Mouse (Mus musculus) retina, postnatal 1 day (tissue): ENCODE data around the gene Cnn1.
A peak's percentile ranks its signal among the peaks of the same experiment; 100 is the strongest.
"Not testable (repeated sequence)": the region's sequence is repeated elsewhere in the genome, so short reads cannot be mapped to it uniquely, and the experiment has no call there.

Experiments used
- DNase-seq: peaks from one replicate; pipeline ENCODE4 v3.0.0-alpha.2; 2012

The Cnn1 gene

DNA sequence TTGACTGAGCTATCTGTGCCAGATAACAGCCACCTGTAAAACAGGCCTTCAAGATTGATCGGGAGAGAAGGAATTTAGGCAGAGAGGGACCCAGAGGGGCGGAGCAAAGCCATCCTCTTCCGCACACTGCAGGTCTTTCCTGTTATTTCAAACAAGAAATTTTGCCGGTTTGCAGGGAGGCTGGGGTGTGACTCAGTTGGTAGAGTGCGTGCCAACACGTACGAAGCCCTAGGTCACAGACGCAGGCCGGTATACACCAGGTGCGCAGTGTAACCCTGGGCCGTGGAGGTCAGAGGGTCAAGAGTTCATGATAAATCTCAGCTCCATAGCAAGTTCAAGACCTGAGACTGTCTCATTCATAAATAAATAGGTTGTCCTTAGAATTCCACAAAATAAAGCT, 33.2 kb downstream of the Cnn1 start:
- DNase-seq, result no peak

DNA sequence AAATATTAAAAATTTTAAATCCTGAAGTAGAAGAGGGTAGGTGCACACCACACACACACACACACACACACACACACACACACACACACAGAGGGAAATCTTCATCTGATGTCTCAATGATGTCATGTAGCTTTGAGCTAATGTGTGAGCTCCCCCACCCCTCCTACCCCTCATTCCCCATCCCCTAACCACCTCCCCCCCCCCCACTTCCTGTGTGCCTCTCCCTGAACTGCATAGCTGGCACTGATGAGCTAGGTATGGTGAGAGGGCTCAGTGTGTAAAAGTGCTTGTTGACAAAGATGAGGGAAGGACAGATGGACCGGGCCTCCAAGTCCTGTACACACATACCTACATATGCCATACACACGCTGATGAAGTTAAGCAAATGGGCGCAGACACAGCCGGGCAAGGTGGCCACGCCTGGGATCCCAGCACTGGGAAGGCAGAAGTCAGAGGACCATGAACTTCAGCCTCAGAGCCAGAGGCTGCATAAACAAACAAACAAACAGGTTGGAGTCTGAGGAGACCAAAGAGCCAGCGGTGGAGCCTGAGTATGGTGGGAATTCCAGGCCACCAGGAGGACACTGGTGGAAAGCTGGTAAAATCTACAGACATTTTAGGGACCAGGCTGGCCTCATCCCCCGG, 35.4 kb downstream of the Cnn1 start:
- DNase-seq, result no peak

- no peak for DNase-seq
Measured at GRCm38 (mm10) chr9:22134988-22135643, 36.1 kb downstream of the Cnn1 start.

DNA sequence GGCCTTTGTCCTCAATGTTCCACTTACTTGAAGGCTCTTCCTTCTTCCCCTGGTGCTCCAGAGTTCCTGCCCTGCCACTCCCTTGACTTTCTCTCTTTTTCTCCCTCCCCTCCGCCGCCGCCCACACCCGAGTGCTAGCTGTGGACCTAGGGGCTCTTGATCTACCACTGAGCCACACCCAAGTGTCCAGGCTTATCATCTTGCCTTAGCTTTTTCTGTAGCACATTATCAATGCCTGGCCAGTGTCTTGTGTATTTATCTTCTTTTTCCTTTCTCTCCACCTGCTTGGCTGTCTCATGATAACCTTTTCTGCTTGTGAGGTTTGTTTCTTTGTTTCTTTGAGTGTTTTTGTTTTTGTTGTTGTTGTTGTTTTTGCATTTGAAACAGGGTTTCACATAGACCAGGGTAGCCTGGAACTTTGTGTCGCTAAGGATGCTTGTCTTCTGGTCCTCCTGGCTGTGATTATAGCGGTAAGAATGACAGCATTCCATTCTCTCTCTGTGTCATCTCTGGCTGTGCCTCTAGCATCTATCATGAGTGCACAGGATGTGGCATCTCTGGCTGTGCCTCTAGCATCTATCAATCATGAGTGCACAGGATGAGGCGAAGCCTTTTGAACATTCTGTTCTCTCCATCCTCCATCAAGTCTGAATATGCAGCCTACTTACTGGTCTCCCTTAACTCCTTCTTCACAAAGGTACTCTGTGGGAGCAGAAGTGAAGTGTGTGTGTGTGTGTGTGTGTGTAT, 36.8 kb downstream of the Cnn1 start, which contains the start of gene Acp5:
Acp5 (minus strand) TSS at position 68 of the 747 bp plus-strand sequence.
- DNase-seq, result no peak

GRCm38 (mm10) chr9:22136765-22137547, 37.9 kb downstream of the Cnn1 start:
- DNase-seq, result peak; percentile 40

- peak; percentile 71 for DNase-seq
Measured at GRCm38 (mm10) chr9:22138480-22138879, 39.5 kb downstream of the Cnn1 start.

DNA sequence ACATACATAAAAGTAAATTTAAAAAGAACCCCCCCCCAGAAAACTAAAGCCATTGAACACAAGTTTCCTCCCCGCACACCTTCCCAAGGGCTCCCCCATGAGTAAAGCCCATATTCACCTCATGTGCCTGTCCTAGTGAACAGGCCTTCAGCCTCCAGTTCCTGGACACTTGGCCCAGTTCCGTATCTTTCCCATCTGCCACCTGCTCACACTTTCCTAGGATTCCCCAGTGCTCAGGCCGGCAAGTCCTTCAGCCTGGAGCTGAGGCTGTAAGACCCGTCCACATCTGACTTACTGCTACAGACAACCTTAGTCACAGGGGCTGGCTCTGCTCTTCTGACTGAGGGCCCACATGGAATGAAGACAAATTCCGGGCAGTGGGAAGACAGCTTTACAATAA, 40.7 kb downstream of the Cnn1 start:
- no peak for DNase-seq

DNA sequence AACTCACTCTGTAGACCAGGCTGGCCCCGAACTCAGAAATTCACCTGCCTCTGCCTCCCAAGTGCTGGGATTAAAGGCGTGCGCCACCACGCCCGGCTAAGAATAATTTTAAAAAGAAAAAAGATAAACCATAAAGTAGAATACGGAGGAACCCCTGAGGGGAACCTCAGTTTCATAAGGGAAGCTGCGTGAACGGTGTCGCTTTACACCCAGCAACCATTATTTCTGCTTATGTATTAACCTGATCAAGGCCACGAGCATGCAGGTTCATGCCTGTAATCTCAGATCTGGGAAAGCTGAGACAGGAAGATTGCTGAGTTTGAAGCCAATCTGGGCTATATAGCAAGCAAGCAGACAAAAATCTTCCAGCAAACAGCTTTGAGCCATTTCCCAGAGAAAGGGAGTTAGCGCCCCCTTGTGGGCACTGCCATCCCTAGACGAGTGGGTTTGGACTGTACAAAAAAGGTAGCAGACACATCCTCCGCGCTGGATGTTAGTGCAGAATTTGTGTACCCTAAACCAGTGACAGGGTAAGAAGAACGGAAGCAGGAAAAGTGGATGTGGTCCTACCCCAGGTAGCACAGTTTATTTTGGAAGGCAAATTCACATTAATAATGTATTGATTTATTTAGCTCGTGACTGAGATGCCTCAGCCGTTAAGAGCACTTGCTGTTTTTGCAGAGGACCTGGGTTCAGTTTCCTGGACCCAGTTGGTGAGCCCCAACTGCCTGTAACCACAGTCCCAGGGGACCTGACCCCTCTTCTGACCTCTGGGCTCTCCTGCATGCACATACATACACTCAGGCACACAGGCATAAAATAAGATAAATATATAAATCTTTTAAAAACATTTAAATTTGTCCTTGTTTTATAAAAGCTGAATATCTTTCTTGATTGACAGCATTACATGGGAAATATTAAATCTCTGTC, 44.4 kb downstream of the Cnn1 start:
- peak; percentile 88 for DNase-seq

DNA sequence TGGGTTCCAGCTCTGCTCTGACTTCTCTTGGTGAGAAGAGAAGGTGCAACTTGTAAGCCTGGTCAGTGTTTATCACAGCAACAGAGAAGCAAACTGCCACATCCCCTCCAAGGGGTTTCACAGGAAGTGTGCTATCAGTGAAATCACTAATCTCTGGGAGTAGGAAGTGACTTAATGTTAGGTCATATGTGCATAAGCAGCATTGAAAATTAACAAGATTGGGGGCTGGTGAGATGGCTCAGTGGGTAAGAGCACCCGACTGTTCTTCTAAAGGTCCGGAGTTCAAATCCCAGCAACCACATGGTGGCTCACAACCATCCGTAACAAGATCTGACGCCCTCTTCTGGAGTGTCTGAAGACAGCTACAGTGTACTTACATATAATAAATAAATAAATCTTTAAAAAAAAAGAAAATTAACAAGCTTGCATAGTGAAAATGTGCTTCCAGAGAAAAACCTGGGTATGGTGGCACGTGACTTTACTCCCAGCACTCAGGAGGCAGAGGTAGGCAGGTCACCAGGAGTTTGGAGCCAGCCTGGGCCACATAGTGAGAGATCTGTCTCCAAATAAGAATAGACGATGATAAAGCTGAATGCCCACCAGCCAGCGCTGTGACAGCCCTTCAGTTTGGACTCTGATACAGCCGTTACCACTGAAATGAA, 45.4 kb downstream of the Cnn1 start:
- no peak for DNase-seq

GRCm38 (mm10) chr9:22149426-22150248, 50.6 kb downstream of the Cnn1 start:
- no peak for DNase-seq

GRCm38 (mm10) chr9:22150249-22150693, 51.3 kb downstream of the Cnn1 start:
- DNase-seq, result not testable (repeated sequence)

DNA sequence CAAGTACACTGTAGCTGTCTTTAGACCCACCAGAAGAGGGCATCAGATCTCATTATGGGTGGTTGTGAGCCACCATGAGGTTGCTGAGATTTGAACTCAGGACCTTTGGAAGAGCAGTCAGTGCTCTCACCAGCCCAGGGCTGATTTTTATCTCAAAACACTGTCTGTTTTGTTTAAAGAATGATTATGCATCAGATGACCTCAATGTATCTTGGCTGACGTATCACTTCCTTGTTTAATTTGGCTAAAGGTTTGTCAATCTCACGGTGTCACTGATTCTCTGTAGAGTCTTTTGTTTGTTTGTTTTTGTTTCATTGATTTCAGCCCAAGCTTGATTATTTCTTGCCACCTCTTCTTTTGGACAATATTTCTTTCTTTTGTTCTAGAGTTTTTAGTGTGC, 51.9 kb downstream of the Cnn1 start:
- DNase-seq, result no peak

GRCm38 (mm10) chr9:22153810-22154209, 54.8 kb downstream of the Cnn1 start:
- no peak for DNase-seq

GRCm38 (mm10) chr9:22155614-22156013, 56.6 kb downstream of the Cnn1 start:
- DNase-seq, result peak; percentile 80

DNA sequence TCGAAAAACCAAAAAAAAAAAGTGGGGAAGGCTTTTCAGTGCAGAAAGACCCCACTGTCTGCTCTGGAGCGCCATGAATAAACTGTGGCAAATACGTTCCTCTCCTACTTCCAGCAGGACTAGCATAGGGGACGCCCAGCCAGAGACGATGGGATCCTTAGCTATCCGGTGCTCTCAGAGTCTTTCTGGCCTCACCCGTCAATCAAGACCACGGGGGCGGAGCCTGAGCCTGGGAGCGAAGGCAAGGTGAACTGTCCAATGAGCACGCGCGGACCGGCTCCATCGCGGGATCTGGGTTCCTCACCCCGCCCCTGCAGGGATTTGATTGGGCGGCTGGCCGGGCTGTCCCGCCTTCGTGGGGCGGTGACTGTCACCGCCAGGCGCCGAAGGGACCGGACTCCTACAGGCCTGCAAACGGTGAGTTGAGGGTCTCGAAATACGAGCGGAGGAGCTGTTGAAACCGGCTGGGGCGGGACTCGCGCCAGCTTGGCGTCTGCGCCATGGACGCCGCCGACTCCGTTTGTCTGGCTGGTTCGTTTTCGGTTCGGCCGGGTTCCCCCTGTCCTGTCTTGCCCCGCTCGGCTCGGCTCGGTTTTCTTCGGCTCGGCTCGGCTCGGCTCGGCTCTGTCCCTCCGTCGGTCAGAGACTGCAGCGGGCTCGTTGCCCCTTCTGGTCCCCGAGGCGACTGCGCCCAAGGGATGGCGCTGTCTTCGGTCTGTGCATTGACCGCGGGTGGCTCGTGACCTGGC, 57.7 kb downstream of the Cnn1 start, which contains the start of gene Pigyl:
Pigyl (plus strand) TSS at position 350 of the 749 bp plus-strand sequence.
- DNase-seq, result peak; percentile 99

DNA sequence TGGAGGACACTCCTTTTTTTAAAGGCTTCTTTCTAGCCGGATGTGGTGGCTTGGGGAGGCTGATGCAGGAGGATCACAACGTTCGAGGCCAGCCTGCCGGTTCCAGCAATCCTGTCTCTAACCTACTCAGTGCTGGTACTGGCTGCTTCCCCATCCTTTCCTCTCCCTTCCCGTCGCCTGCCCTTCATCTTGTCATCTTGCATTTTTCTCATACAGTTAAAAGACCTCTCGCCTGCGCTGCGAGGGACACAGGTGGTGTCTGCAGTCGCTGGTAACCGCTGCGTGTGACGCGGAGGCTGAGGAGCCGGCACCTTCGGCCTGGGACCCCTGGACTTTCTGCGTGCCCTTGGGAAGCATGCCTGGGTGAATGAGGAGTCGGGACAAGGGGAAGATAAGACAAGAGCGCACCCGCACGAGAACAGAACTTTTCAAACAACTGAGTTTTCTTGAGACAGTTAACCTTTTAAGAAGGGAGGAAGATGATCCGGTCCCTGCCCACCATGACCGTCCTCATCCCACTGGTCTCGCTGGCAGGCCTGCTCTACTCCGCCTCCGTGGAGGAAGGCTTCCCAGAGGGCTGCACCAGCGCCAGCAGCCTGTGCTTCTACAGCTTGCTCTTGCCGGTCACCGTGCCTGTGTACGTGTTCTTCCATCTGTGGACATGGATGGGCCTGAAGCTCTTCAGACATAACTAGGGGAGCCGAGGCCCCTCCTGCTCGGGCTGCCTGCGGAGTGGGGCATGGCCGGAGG, 58.7 kb downstream of the Cnn1 start:
- DNase-seq, result no peak
